Mouse (Mus musculus): Measurements from ENCODE around the gene Camk2n2. TPM values are rescaled to one million over a fixed set of nuclear protein-coding genes. Genes with fewer than 3 reads are reported as not detected.

Gene Camk2n2
- polyA plus RNA-seq, 1 experiment, result 2.9 TPM

GRCm38 (mm10) chr16:20610501-20611356 is 10.4 kb downstream of the Camk2n2 start:
- DNase-seq (ENCODE audit: low read depth), result no peak

DNA sequence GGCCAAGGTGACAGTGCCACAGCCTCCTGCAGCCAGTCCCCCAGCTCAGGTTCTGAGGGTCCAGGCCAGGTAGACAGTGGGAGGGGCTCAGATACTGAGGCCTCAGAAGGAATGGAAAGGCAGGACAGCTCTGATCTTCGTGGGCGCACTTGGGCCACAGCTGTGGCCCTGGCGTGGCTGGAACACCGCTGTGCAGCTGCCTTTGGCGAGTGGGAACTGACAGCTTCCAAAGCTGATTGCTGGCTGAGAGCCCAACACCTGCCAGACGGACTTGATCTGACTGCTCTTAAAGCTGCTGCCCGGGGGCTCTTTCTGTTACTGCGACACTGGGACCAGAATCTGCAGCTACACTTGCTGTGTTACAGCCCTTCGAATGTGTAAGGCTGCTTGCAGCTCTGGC is 16.4 kb downstream of the Camk2n2 start:
- DNase-seq (ENCODE audit: low read depth), result no peak

DNA sequence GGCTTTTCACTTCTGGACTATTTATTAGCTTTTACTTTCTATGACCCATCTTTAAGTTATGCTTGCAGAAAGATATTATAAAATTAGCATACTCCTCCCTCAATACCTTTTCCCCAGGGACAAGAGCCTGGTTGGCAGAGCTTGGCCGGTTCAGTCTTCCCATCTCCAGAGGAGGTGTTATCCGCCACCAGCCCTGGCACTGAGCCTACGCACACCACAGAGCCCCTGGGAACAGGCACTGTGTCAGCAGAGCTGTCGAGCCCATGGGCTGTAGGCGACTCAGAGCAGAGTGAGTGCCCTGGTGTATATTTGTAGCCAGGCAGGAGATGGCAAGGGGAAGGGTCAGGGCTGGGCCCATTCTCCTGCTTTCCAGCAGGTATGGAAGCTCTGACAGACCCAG is 20.6 kb downstream of the Camk2n2 start:
- no peak for DNase-seq (ENCODE audit: low read depth)

GRCm38 (mm10) chr16:20596687-20597441 is 24.2 kb downstream of the Camk2n2 start:
- no peak for DNase-seq (ENCODE audit: low read depth)

GRCm38 (mm10) chr16:20595737-20596136 is 25.4 kb downstream of the Camk2n2 start:
- DNase-seq (ENCODE audit: low read depth), result no peak

DNA sequence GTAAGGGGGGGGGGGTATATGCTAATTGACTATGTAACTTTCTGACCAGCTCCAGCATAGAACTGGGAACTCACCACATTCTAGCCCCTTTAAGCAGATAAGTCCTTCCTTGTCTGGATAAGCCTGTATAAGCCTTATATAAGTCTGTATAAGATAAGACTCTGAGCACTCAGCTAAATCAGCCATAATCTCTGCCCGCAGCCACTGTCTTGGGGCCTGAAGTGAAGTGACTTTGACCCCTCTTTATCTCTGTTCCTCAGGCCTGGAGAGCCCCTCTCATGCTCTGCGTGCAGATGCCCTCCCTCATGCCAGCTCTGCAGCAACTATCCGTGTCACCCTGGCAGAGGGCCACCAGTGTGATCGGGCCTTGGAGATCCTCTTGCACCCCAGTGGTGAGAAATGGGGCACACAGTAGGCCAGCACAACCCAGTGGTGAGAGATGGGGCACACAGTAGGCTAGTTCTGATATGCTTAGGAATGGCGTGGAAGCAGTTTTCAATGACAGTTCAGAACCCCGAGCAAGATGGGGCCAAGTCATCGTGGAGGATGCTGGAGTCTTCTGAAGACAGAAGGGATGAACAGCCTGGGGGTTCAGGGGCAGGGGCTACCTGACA is 25.9 kb downstream of the Camk2n2 start:
- DNase-seq (ENCODE audit: low read depth), result no peak

- no peak for DNase-seq (ENCODE audit: low read depth)
Measured at GRCm38 (mm10) chr16:20591076-20591705, 29.9 kb downstream of the Camk2n2 start.

DNA sequence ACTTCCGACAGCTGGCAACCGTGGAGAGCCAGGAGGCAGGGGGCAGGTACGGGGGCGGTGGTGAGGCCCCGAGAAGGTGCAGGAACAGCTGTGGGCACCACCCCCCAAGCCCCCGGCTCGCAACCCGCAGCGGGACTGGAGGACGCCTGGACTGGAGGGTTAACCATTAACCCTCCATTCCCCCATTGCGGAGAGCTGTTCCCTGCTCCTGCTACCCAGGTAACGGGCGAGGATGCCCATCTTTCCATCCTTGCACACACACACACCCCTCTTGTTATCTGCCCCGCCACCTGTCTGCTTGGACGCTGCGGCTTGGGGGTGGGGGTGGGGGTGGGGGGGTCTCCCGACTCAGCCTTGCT is 30.4 kb downstream of the Camk2n2 start:
- no peak for DNase-seq (ENCODE audit: low read depth)

- DNase-seq (ENCODE audit: low read depth), result no peak
Measured at GRCm38 (mm10) chr16:20589939-20590679, 31.0 kb downstream of the Camk2n2 start.

GRCm38 (mm10) chr16:20589366-20589938 is 31.6 kb downstream of the Camk2n2 start, which contains the start of gene Vwa5b2:
TSS of gene Vwa5b2 (plus strand) at chr16:20589471.
- DNase-seq (ENCODE audit: low read depth), result no peak

Other genes starting within 250 kb of the Camk2n2 start
- gene Abcc5, start 194.9 kb downstream of the Camk2n2 start, polyA plus RNA-seq (2012; rRNA removed), result 79.5 and 90.2 TPM in 2 replicates
- gene Eif2b5, start 122.5 kb downstream of the Camk2n2 start, polyA plus RNA-seq (2012; rRNA removed), result 32.6 and 36.2 TPM in 2 replicates
- 23.2 and 39.0 TPM in 2 replicates for gene Dvl3, start 104.3 kb downstream of the Camk2n2 start, polyA plus RNA-seq (2012; rRNA removed)
- gene Ap2m1, start 85.8 kb downstream of the Camk2n2 start, polyA plus RNA-seq (2012; rRNA removed), result 328 and 405 TPM in 2 replicates
- 52.0 and 59.4 TPM in 2 replicates for gene Abcf3, start 72.7 kb downstream of the Camk2n2 start, polyA plus RNA-seq (2012; rRNA removed)
- 0.36 and 0.88 TPM in 2 replicates for gene Vwa5b2, start 31.8 kb downstream of the Camk2n2 start, polyA plus RNA-seq (2012; rRNA removed)
- 9.4 and 16.3 TPM in 2 replicates for gene Eef1akmt4, start 9.7 kb downstream of the Camk2n2 start, polyA plus RNA-seq (2012; rRNA removed)
- 0.05 TPM in 1 of 2 replicates, not detected in the other for gene Gm49333, start 9.7 kb downstream of the Camk2n2 start, polyA plus RNA-seq (2012; rRNA removed)
- gene Alg3, start 9.6 kb downstream of the Camk2n2 start, polyA plus RNA-seq (2012; rRNA removed), result 19.7 and 22.4 TPM in 2 replicates
- gene Ece2, start 8.5 kb upstream of the Camk2n2 start, polyA plus RNA-seq (2012; rRNA removed), result 0.18 and 0.32 TPM in 2 replicates
- 110 and 118 TPM in 2 replicates for gene Psmd2, start 30.4 kb upstream of the Camk2n2 start, polyA plus RNA-seq (2012; rRNA removed)
- gene Eif4g1, start 47.0 kb upstream of the Camk2n2 start, polyA plus RNA-seq (2012; rRNA removed), result 338 and 402 TPM in 2 replicates
- 11.8 and 12.7 TPM in 2 replicates for gene Fam131a, start 72.0 kb upstream of the Camk2n2 start, polyA plus RNA-seq (2012; rRNA removed)
- gene Polr2h, start 96.4 kb upstream of the Camk2n2 start, polyA plus RNA-seq (2012; rRNA removed), result 19.2 and 21.3 TPM in 2 replicates
- gene Clcn2, start 96.5 kb upstream of the Camk2n2 start, polyA plus RNA-seq (2012; rRNA removed), result 17.3 and 19.3 TPM in 2 replicates
- gene Chrd, start 111.8 kb upstream of the Camk2n2 start, polyA plus RNA-seq (2012; rRNA removed), result 19.8 and 20.2 TPM in 2 replicates
- 4.1 and 4.2 TPM in 2 replicates for gene Thpo, start 113.2 kb upstream of the Camk2n2 start, polyA plus RNA-seq (2012; rRNA removed)